Mouse (Mus musculus) lung, postnatal 10 days (tissue): ENCODE measurements around the gene Atp10a.

Experiments used
- DNase-seq: peaks from one replicate; pipeline ENCODE4 v3.0.0; 2021

The Atp10a gene

GRCm38 (mm10) chr7:58742009-58742408, 86.0 kb downstream of the Atp10a start:
- no peak for DNase-seq

GRCm38 (mm10) chr7:58742648-58743047, 86.7 kb downstream of the Atp10a start:
- DNase-seq, result no peak

GRCm38 (mm10) chr7:58743362-58744320, 87.7 kb downstream of the Atp10a start:
- peak; percentile 63 for DNase-seq

GRCm38 (mm10) chr7:58746817-58747216, 90.9 kb downstream of the Atp10a start:
- no peak for DNase-seq

- DNase-seq, result no peak
Measured at GRCm38 (mm10) chr7:58749904-58750612, 94.1 kb downstream of the Atp10a start.

GRCm38 (mm10) chr7:58752041-58752440, 96.1 kb downstream of the Atp10a start:
- DNase-seq, result no peak

- DNase-seq, result no peak
Measured at GRCm38 (mm10) chr7:58754076-58754475, 98.1 kb downstream of the Atp10a start.

- DNase-seq, result no peak
Measured at GRCm38 (mm10) chr7:58754536-58754935, 98.6 kb downstream of the Atp10a start.

- no peak for DNase-seq
Measured at GRCm38 (mm10) chr7:58755083-58755482, 99.1 kb downstream of the Atp10a start.

GRCm38 (mm10) chr7:58755846-58756245, 99.9 kb downstream of the Atp10a start:
- DNase-seq, result no peak

- no peak for DNase-seq
Measured at GRCm38 (mm10) chr7:58757331-58757730, 101.4 kb downstream of the Atp10a start.

GRCm38 (mm10) chr7:58758396-58758795, 102.4 kb downstream of the Atp10a start:
- no peak for DNase-seq

- DNase-seq, result no peak
Measured at GRCm38 (mm10) chr7:58759265-58759664, 103.3 kb downstream of the Atp10a start.

- peak; percentile 68 for DNase-seq
Measured at GRCm38 (mm10) chr7:58767257-58767656, 111.3 kb downstream of the Atp10a start.

GRCm38 (mm10) chr7:58768253-58768652, 112.3 kb downstream of the Atp10a start:
- DNase-seq, result no peak

GRCm38 (mm10) chr7:58770254-58770653, 114.3 kb downstream of the Atp10a start:
- DNase-seq, result peak; percentile 36

GRCm38 (mm10) chr7:58772048-58772690, 116.2 kb downstream of the Atp10a start:
- peak; percentile 55 for DNase-seq

- DNase-seq, result no peak
Measured at GRCm38 (mm10) chr7:58779146-58779545, 123.2 kb downstream of the Atp10a start.

- DNase-seq, result no peak
Measured at GRCm38 (mm10) chr7:58786986-58787385, 131.0 kb downstream of the Atp10a start.

- DNase-seq, result no peak
Measured at GRCm38 (mm10) chr7:58787585-58787984, 131.6 kb downstream of the Atp10a start.

- peak; percentile 55 for DNase-seq
Measured at GRCm38 (mm10) chr7:58788424-58789261, 132.7 kb downstream of the Atp10a start.

GRCm38 (mm10) chr7:58797281-58797680, 141.3 kb downstream of the Atp10a start:
- DNase-seq, result no peak
